Mouse (Mus musculus) common myeloid progenitor, adult 5-6 weeks (primary cell): ENCODE measurements at regions not wholly inside any gene's neighbourhood (a gene's known extent, or its start where the extent isn't known, plus 50 kb on each side); places are given as distances from the start of the nearest gene placed in this dataset.

Experiments
- ATAC-seq: replicated peaks from 2 replicates; pipeline ENCODE4 v1.8.0; 2016; ENCODE audit warnings: low read depth, mild to moderate bottlenecking, moderate TSS enrichment, inconsistent platforms; ENCODE audit not compliant: poor library complexity, severe bottlenecking

DNA sequence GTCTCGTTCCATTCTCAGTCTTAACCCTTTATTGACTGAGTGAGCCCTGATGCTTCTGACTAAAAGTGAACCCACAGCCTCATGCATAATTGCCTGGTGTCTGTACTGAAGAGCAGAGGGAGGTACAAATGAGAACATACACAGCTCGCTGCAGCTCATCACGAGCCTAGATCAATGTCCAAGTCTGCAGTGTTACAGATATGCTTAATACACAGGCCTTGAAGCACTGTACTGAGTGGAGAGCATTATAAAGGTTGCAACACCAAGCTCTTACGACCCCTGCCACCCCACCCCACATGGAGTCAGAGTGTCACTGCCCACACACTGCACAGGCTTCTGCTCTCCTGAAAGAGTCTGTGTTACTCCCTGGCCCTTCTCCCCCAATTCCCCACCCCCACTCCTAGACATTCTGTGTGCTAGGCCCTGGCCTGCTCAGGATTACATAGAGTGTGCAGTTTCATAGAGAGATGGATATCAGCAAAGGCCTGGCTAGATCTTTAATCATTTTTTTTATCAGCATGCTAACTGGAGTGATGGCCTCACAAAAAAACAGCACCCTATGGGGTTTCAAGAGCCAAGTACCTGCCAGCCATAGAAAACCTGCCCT, 108.5 kb upstream of the Gm12830 start:
- ATAC-seq: no peak

DNA sequence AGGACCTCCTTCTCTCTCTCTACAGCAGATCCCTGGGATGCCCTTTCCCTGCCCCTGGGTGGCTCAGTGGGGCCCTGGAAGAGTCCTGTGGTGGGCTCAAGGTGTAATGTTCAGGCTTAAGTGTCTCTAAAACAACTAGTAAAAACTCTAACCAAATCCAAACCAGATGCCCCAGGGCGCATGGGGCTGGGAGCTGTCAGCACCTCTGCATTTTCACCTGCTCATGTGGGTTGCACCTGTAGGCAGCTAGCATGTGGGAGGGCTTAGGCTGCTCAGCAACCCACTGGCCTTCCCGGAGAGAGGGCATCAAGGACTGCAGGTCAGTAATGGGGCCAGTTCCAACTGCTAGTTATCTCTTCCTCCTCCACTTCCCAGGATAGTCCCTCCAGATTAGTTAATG, 104.8 kb upstream of the Gm12830 start:
- ATAC-seq: no peak

DNA sequence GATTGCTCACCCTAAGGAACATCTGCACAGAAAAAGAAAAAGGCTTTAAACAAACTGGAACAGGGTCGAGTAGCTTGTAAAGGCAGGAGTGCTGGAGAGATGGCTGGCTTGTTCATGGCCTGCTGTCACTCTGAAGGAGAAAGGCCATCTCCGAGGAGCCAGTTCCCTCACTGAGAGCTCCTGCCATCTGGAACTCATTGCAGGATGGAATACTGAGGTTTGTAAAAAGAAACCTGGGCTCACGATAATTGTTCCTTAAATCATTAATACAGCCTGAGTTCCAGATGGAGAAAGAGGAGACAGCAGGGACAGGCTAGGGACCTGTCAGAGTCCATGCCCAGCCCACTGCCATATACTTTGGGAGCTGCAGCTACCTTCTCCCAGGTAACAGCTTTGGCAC, 100.8 kb upstream of the Gm12830 start:
- ATAC-seq: no peak

- ATAC-seq: no peak
Observed at GRCm38 (mm10) chr4:114721386-114721785, 100.1 kb upstream of the Gm12830 start.

DNA sequence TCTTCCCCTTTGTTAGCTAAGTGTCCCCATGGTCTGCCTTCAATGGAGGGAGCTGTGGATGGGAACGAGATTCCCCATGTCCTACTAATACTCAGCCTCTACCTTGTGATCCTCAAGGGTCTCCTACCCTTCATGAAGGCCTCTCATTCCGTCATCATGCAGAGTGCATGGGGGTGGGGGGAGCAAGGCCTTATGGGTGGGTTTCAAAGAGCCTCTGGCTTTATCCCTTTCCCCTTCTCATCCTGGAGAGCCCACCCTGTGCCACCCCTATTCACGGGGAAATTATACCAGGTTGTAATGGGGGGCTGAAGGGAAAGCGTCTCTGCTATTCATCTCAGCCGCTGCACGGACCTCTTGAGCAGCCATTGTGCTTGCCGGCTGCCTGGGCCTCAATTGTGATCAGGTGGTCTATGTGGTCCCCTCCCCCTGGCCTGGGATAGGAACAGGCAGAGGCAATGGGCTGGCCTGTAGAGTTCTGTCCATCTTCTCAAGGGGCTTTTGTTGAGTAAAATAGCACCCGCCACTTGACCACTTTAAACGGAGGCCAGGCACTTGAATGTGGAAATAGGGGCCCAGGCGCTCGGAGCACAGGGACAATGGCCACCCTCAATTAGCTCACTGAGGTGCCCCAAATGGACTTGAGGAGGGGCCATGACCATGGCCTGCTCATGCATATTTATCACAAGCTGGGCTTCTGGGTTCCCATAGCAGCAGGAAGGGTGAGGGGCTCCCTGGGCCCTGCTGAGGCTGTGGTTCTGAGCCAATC, 93.1 kb upstream of the Gm12830 start:
- ATAC-seq: no peak

- no peak for ATAC-seq
Observed at GRCm38 (mm10) chr4:114733256-114734004, 88.1 kb upstream of the Gm12830 start.

GRCm38 (mm10) chr4:114738903-114739667, 82.4 kb upstream of the Gm12830 start:
- ATAC-seq: no peak

DNA sequence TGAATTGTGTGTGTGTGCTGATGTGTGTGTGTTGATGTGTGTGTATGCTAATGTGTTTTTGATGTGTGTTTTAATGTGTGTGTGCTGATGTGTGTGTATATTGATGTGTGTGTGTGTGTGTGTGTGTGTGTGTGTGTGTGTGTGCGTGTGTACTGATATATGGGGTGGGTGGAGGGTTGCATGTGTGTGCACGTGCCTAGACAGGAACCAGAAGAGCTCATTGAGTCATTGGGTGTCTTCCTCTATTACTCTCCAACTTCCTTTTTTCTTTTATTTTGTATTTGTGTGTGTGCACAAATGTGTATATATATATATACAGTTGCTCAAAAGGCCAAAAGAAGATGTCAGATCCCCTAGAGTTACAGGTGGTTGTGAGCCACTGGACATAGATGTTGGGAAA, 73.4 kb upstream of the Gm12830 start:
- no peak for ATAC-seq

- ATAC-seq: no peak
Observed at GRCm38 (mm10) chr4:114759837-114760236, 61.7 kb upstream of the Gm12830 start.

- no peak for ATAC-seq
Observed at GRCm38 (mm10) chr4:114766643-114767393, 54.7 kb upstream of the Gm12830 start.
